1 mouse cellular context compared by ENCODE assay signal in genomic region chr3:146418901-146419300, GRCm38 (mm10).
TF ChIP-seq lines count a peak whose summit lies in the region.

No protein-coding gene starts in this region.

TF ChIP-seq in MEL, 35 proteins besides CTCF, POLR2A, EP300 and RAD21:
- TF ChIP-seq TCF12 (IDR thresholded peaks at IDR 0.05; ENCODE audit: low read depth, low read length) = peak; percentile 61
- TF ChIP-seq MXI1 (IDR thresholded peaks at IDR 0.05; ENCODE audit: low read depth, low read length) = peak; percentile 57
- TF ChIP-seq TAL1 (IDR thresholded peaks at IDR 0.05; ENCODE audit: low read length) = peak; percentile 63
- TF ChIP-seq ETS1 (IDR thresholded peaks at IDR 0.05; ENCODE audit: low read depth, low read length) = peak; percentile 20; the same call in 1 of the 2 replicates
- no peak for TF ChIP-seq ELF1 (IDR thresholded peaks at IDR 0.05; ENCODE audit: low read depth, low read length)
- no peak for TF ChIP-seq POLR2AphosphoS2 (IDR thresholded peaks at IDR 0.05; ENCODE audit: low read length)
- peak; percentile 60; the same call in 1 of the 2 replicates for TF ChIP-seq SIN3A (IDR thresholded peaks at IDR 0.05; ENCODE audit: low read length)
- peak; percentile 84 for TF ChIP-seq GATA1 (IDR thresholded peaks at IDR 0.05; ENCODE audit: low read depth, low read length)
- no peak for TF ChIP-seq MEF2A (IDR thresholded peaks at IDR 0.05; ENCODE audit: extremely low read depth, insufficient replicate concordance, low read depth, low read length, poor library complexity, severe bottlenecking)
